ENCODE assay signal across 8 mouse cellular contexts in the genomic region with DNA sequence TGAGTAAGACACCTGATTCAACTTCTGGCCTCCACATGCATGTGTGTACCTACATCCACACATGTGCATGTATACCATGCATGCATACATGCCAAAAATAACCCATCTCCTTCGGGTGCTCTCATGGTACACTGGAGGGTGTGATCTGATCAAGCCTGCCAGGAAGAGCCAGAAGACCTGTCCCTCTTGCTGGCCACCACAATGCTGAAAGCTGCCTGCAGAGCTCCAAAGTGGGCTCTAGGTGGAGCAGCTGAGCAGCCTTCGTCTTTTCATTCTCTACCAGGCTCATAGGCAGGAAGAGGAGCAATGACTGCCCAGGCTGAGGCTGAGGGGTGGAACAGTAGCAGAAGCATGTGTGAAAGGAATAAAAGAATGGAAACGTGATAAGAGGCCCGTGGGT. TPM values are rescaled to one million over a fixed set of nuclear protein-coding genes. Genes with fewer than 3 reads are reported as not detected.
DNase-seq lines count a peak whose midpoint lies in the region; ATAC-seq and TF ChIP-seq lines count a peak whose summit lies in the region.

No protein-coding gene starts in this region.

- intact Hi-C loops in left cerebral cortex, adult 2 months (cut with DNase I) = no loop called here
- intact Hi-C loops in heart, postnatal 14 days (cut with DNase I) = no loop called here
- intact Hi-C loops in left cerebral cortex, postnatal 10 days (cut with DNase I) = no loop called here

- WGBS in midbrain, embryonic 11.5 days = 10% methylated on average over 4 of the region's 4 CpGs
- 4% methylated on average over 4 of the region's 4 CpGs for WGBS in small intestine, adult 2 months

- H3K27ac ChIP-seq in left cerebral cortex, adult 2 months = no peak overlapping the region
- H3K27ac ChIP-seq in cortical plate, adult 2 months (ENCODE audit: insufficient read depth, low read length) = no peak overlapping the region
- no peak overlapping the region for H3K27ac ChIP-seq in midbrain, embryonic 11.5 days (ENCODE audit: low read depth, low read length)
- H3K27ac ChIP-seq in small intestine, adult 2 months (ENCODE audit: insufficient read depth, low read depth, low read length) = no peak overlapping the region

- H3K4me1 ChIP-seq in cortical plate, adult 2 months (ENCODE audit: control insufficient read depth, insufficient read depth, low read length) = no peaks in the 10 kb centered on the region
- no peaks in the 10 kb centered on the region for H3K4me1 ChIP-seq in midbrain, embryonic 11.5 days (ENCODE audit: control insufficient read depth, insufficient read depth, low read length)
- no peaks in the 10 kb centered on the region for H3K4me1 ChIP-seq in small intestine, adult 2 months (ENCODE audit: control insufficient read depth, insufficient read depth, insufficient read length, low read length)

- no peak overlapping the region for H3K4me3 ChIP-seq in left cerebral cortex, adult 2 months
- H3K4me3 ChIP-seq in cortical plate, adult 2 months (ENCODE audit: insufficient read depth, low read length) = no peak overlapping the region
- no peak overlapping the region for H3K4me3 ChIP-seq in midbrain, embryonic 11.5 days (ENCODE audit: low read depth, low read length)
- no peak overlapping the region for H3K4me3 ChIP-seq in small intestine, adult 2 months (ENCODE audit: low read depth, low read length)

- no peak overlapping the region for H3K4me2 ChIP-seq in midbrain, embryonic 11.5 days

- H3K27me3 ChIP-seq in midbrain, embryonic 11.5 days (ENCODE audit: control insufficient read depth, insufficient read depth, low read length) = no peaks in the 10 kb centered on the region
- no peaks in the 10 kb centered on the region for H3K27me3 ChIP-seq in small intestine, adult 2 months (ENCODE audit: control insufficient read depth, insufficient read depth, low read length)

- peak; percentile 56 to 69 for DNase-seq in left cerebral cortex, adult 2 months (ENCODE audit: extremely low spot score in 1 of 2, low spot score in 2 of 2)
- DNase-seq in left cerebral cortex, adult 8-10 months (ENCODE audit: low spot score in 2 of 2) = no peak
- peak; percentile 67 for DNase-seq in R1 (ENCODE audit: low read depth, low spot score)
- peak; percentile 52 to 66 for DNase-seq in heart, postnatal 14 days
- DNase-seq in left cerebral cortex, postnatal 10 days (ENCODE audit: extremely low spot score in 1 of 2, low spot score in 2 of 2) = peak; percentile 53 to 67
- peak; percentile 95 for DNase-seq in midbrain, embryonic 11.5 days (ENCODE audit: low spot score, missing footprints)

- no peak overlapping the region for H3K9ac ChIP-seq in midbrain, embryonic 11.5 days (ENCODE audit: low read length)

- peak; percentile 65; the same call in 1 of the 2 replicates for ATAC-seq in midbrain, embryonic 11.5 days (ENCODE audit: low FRiP score)

- H3K36me3 ChIP-seq in midbrain, embryonic 11.5 days (ENCODE audit: control insufficient read depth, insufficient read depth, low read length) = no peaks in the 10 kb centered on the region
- H3K36me3 ChIP-seq in small intestine, adult 2 months (ENCODE audit: control insufficient read depth, insufficient read depth, low read length) = no peaks in the 10 kb centered on the region

- TF ChIP-seq CTCF in left cerebral cortex, adult 2 months (IDR thresholded peaks at IDR 0.05) = peak; percentile 90
- peak; percentile 84 for TF ChIP-seq CTCF in cortical plate, adult 2 months (IDR thresholded peaks at IDR 0.05; ENCODE audit: extremely low read depth, insufficient read depth, low read length)
- peak; percentile 78; the same call in 1 of the 2 replicates for TF ChIP-seq CTCF in small intestine, adult 2 months (IDR thresholded peaks at IDR 0.05; ENCODE audit: extremely low read depth, insufficient read length, insufficient replicate concordance, low read depth, low read length)

- no peak for TF ChIP-seq POLR2A in cortical plate, adult 2 months (IDR thresholded peaks at IDR 0.05; ENCODE audit: extremely low read depth, insufficient read depth, low read length)
- TF ChIP-seq POLR2A in small intestine, adult 2 months (IDR thresholded peaks at IDR 0.05; ENCODE audit: low read depth, low read length) = no peak

- no peaks in the 10 kb centered on the region for H3K9me3 ChIP-seq in midbrain, embryonic 11.5 days (ENCODE audit: control insufficient read depth, low read length)

RNA-seq across cellular contexts. Expression of a gene that starts 21.5 kb away (rescaled TPM):
- under 1 TPM in 1 of 2 experiments, not detected in 1; 0.52 TPM for total RNA-seq in left cerebral cortex, adult 2 months (2021)
- total RNA-seq in left cerebral cortex, adult 8-10 months (2022) = under 1 TPM in 1 of 4 experiments, not detected in 3; 0.54 TPM
- polyA plus RNA-seq in cortical plate, adult 2 months (2012; rRNA removed) = 1.3 TPM in 2 replicates
- total RNA-seq in heart, postnatal 14 days (2021) = under 1 TPM in 1 of 2 experiments, not detected in 1; 0.14 TPM
- total RNA-seq in left cerebral cortex, postnatal 10 days (2021) = not detected
- polyA plus RNA-seq in midbrain, embryonic 11.5 days (2014; fragmentation: Nextera tagmentation; extraction: Ambion mirVana) = 0.30 and 0.40 TPM in 2 replicates
- 1.1 TPM in 1 of 2 replicates, not detected in the other for polyA plus RNA-seq in small intestine, adult 2 months (2012; rRNA removed)

RNA-seq across cellular contexts. Expression of a gene that starts 31.7 kb away (rescaled TPM):
- total RNA-seq in left cerebral cortex, adult 2 months (2021) = not detected
- not detected for total RNA-seq in left cerebral cortex, adult 8-10 months (2022)
- not detected in 2 replicates for polyA plus RNA-seq in cortical plate, adult 2 months (2012; rRNA removed)
- total RNA-seq in heart, postnatal 14 days (2021) = 1 to 10 TPM; 1.1 to 4.8 TPM
- total RNA-seq in left cerebral cortex, postnatal 10 days (2021) = not detected
- not detected in 2 replicates for polyA plus RNA-seq in midbrain, embryonic 11.5 days (2014; fragmentation: Nextera tagmentation; extraction: Ambion mirVana)
- polyA plus RNA-seq in small intestine, adult 2 months (2012; rRNA removed) = 0.33 and 0.56 TPM in 2 replicates

Comparison
In these comparisons a context has a peak if more than half of its experiments do, and no peak if none do; other contexts are left out.
1. DNase-seq: peak in left cerebral cortex, adult 2 months (2 of 2), R1 (single experiment), heart, postnatal 14 days (2 of 2), left cerebral cortex, postnatal 10 days (2 of 2) and midbrain, embryonic 11.5 days (single experiment); none in left cerebral cortex, adult 8-10 months (0 of 2).
2. Peak in every context shown above with its lines, with median percentiles within 50 percentile points of each other: CTCF ChIP-seq.